Mouse (Mus musculus): Measurements from ENCODE around the gene Cd248. TPM values are rescaled to one million over a fixed set of nuclear protein-coding genes. Genes with fewer than 3 reads are reported as not detected.

Cd248 gene
- total RNA-seq (2021) = 10 to 100 TPM in 1 of 2 experiments, 1 to 10 TPM in 1; 9.9 to 10.2 TPM
- long read RNA-seq, transcript Cd248-201 (1 exons, 2,605 nt) = major isoform, 11 of 11 reads
- long read RNA-seq, partial matches to known transcripts = 0 of 11 reads
- long read RNA-seq, other reads (novel, unspliced or antisense) = 0 of 11 reads

- no peak for DNase-seq (ENCODE audit: low spot score in 2 of 2)
These were observed at the start of gene Cd248 for GRCm38 (mm10) chr19:5067867-5068569. Cd248 (plus strand) TSS chr19:5068078.

- DNase-seq (ENCODE audit: low spot score in 2 of 2) = no peak
These were observed 49.7 kb upstream of the Cd248 start for GRCm38 (mm10) chr19:5018191-5018590.

- DNase-seq (ENCODE audit: low spot score in 2 of 2) = no peak
These were observed 46.5 kb upstream of the Cd248 start for GRCm38 (mm10) chr19:5021416-5021815.

GRCm38 (mm10) chr19:5023621-5024479 lies 44.0 kb upstream of the Cd248 start, which contains the start of gene Slc29a2:
Slc29a2 (plus strand) TSS chr19:5023860.
- peak; percentile 83 to 88 for DNase-seq (ENCODE audit: low spot score in 2 of 2)

GRCm38 (mm10) chr19:5026111-5026510 lies 41.8 kb upstream of the Cd248 start:
- no peak for DNase-seq (ENCODE audit: low spot score in 2 of 2)

DNA sequence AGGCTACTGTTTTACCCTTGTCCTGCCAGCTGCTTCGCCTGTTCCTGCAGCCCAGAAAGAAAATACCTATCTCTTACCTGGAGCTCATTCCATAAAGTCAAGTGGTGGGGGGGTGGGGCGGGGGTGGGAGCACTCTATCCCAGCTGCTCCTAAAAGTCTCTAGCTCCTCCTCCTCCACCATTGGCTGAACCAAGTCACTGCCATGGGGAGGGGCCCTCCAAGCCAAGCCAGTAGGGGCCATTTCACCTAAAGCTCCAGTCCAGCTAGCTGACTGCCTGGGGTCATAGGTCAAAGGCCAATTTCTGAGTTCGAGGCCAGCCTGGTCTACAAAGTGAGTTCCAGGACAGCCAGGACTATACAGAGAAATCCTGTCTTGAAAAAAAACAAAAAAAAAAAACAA lies 35.2 kb upstream of the Cd248 start:
- DNase-seq (ENCODE audit: low spot score in 2 of 2) = no peak

DNA sequence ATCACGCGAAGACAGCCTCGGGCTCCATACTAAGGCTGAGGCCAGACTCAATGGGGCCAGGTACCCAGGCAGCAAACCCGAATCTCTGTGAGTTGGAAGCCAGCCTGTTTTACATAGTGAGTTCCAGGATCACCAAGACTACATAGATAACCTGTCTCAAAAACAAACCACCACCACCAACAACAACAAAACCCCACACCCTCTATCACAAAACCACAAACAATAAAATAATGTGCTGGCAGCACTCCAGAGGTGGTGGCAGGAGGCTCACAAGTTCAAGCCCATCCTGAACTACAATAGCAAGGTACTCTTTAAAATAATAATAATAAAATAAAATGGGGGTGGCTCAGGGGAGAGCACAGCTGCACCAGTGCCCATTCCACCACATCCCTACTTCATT lies 31.3 kb upstream of the Cd248 start:
- no peak for DNase-seq (ENCODE audit: low spot score in 2 of 2)

DNA sequence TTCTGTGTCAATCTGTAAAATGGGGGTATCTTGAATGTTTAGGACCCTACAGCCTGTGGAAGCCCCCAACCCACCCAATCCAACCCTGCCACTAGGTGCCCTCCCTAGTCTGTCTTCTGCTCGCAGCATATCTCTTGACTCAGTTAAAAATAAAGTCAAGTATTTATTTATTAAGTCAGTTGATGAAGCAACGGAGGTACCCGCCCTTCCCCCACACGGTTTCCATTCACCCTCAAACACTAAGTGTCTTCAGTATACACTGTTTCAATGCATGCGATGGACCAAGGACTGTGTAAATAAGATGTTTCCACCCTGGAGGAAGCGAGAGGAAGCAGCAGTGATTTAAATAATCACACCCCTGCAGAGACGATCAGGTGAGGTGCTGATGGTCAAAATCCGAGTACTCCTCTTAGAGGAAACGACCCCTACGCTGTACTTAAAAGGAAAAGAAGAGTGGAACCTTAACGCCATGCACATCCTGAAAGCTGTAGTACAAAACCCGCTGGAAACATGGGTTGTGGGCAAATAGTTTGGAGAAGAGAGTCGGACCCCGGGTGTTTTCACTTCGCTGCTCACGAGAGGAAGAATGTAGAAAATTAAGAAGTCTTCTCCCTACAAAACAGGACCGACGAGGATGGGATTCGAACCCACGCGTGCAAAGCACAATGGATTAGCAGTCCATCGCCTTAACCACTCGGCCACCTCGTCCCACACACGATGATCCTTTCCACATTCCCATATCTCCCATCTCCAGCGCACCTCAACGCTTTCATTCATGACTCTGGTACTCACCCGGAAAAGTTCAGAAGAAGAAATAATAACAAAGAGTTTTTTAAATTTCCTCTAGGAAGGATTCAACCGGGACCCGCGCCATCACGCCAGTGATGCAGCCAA lies 30.0 kb upstream of the Cd248 start:
- DNase-seq (ENCODE audit: low spot score in 2 of 2) = peak; percentile 82 to 90

DNA sequence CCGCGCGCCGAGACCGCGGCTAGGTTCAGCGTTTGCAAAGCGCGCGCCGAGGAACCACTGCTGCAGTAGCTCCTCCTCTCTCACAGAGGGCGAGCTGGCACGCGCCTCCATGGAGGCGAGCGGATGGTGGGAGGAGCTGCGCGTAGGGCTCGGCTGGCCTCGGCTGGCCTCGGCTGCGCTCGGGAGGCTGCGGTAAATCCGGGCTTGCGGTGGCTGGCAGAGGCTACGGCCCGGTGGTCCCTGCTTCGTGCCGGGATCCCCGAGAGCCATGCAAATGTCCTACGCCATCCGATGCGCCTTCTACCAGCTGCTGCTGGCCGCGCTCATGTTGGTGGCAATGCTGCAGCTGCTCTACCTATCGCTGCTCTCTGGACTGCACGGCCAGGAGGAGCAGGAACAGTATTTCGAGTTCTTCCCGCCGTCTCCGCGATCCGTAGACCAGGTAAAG lies 29.1 kb upstream of the Cd248 start, which contains the start of the genes B4gat1 and AC124502.3:
Gene B4gat1, plus strand, starts transcription at position 118 of the 448 bp plus-strand sequence.
Gene AC124502.3, plus strand, starts transcription at position 183 of the 448 bp plus-strand sequence.
- peak; percentile 90 to 93 for DNase-seq (ENCODE audit: low spot score in 2 of 2)

DNA sequence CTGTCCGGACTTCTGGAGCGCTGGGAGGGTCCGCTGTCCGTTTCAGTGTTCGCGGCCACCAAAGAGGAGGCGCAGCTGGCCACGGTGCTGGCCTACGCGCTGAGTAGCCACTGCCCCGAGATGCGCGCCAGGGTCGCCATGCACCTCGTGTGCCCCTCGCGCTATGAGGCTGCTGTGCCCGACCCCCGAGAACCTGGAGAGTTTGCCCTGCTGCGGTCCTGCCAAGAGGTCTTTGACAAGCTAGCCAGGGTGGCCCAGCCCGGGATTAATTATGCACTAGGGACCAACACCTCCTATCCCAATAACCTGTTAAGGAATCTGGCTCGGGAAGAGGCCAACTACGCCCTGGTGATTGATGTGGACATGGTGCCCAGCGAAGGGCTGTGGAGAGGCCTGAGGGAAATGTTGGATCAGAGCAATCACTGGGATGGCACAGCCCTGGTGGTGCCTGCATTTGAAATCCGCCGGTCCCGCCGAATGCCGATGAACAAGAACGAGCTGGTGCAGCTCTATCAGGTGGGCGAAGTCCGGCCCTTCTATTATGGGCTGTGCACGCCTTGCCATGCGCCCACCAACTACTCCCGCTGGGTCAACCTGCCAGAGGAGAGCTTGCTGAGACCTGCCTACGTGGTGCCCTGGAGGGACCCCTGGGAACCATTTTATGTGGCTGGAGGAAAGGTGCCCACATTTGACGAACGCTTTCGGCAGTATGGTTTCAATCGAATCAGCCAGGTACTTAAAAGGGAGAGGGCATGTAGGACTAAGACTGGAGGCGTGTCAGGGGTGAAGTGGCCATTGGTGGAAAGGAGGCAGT lies 28.4 kb upstream of the Cd248 start:
- no peak for DNase-seq (ENCODE audit: low spot score in 2 of 2)

- DNase-seq (ENCODE audit: low spot score in 2 of 2) = peak; percentile 89 to 92
These were observed 26.9 kb upstream of the Cd248 start, which contains the start of gene Brms1 for GRCm38 (mm10) chr19:5040862-5041523. Brms1 (plus strand) TSS chr19:5041354.

GRCm38 (mm10) chr19:5041588-5041987 lies 26.3 kb upstream of the Cd248 start:
- no peak for DNase-seq (ENCODE audit: low spot score in 2 of 2)

- no peak for DNase-seq (ENCODE audit: low spot score in 2 of 2)
These were observed 22.3 kb upstream of the Cd248 start for GRCm38 (mm10) chr19:5045531-5045930.

DNA sequence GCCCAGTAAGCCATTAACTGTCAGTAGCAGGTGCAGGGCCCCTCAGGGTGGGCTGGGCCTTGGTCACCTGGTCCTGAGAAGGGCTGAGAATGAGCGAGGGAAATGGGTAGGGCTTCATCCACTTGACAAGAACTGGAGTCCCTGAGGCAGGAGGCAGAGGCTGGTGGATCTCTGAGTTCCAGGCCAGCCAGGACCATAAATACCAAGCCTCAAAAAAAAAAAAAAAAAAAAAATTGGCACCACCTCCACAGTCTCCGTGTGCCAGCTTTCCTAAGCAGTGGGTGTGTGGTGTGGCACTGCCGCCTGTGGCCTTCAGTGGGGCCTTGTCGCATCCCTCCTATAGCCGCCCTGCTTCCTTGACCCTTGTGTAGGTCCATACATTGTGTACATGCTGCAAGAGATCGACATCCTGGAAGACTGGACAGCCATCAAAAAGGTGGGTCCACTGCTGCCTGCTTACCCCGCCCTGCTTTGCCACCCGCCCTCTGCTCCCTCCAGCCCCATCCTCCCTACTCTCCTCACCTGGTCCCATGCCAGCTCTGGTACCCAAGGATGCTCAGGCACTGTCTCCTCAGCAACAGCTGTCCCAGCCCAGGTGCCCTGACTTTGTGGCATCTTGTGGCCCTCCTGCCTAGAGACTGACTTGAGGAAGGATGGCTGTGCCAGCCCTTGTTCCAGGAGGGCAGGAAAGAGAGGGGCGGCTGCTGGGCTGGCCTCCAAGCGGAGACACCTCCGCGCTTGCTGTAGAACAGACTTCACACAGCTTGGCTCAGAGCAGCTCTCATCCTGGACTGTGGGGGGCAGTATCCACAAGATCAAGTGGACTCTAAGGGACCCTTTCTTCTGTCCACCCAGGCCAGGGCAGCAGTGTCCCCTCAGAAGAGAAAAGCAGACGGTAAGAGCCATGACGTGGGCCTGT lies 19.5 kb upstream of the Cd248 start:
- DNase-seq (ENCODE audit: low spot score in 2 of 2) = peak in 1 of 2 experiments; percentile 65

- no peak for DNase-seq (ENCODE audit: low spot score in 2 of 2)
These were observed 18.6 kb upstream of the Cd248 start for GRCm38 (mm10) chr19:5049325-5049724.

GRCm38 (mm10) chr19:5050047-5050905 lies 17.6 kb upstream of the Cd248 start, which contains the start of gene Rin1:
Rin1 (plus strand) TSS chr19:5050481.
- peak in 1 of 2 experiments; percentile 53 for DNase-seq (ENCODE audit: low spot score in 2 of 2)

- no peak for DNase-seq (ENCODE audit: low spot score in 2 of 2)
These were observed 16.8 kb upstream of the Cd248 start for GRCm38 (mm10) chr19:5051031-5051430.
